Mouse (Mus musculus) megakaryocyte, embryonic 14.5 days (primary cell): ENCODE measurements around the gene Dcxr.

Source experiments
- FLI1 ChIP-seq: IDR thresholded peaks from 2 replicates; pipeline ENCODE4 v1.6.1; 2012; ENCODE audit warnings: low read length, inconsistent platforms, mixed read lengths
- GATA1 ChIP-seq: IDR thresholded peaks from 3 replicates; pipeline ENCODE4 v1.6.1; 2012; ENCODE audit warnings: mixed read lengths, low read length, inconsistent platforms, borderline replicate concordance

- TF ChIP-seq GATA1 (no peak), FLI1 (no peak)
Observed at GRCm38 (mm10) chr11:120703696-120704454, 23.2 kb downstream of the Dcxr start.
